Mouse (Mus musculus) lung, adult 2 months (tissue): ENCODE data around the gene Hbb-bh1.

Experiments
- CTCF ChIP-seq: fragments of 200-500 bp; IDR thresholded peaks from 2 replicates; pipeline ENCODE4 v1.5.1; 2011; ENCODE audit warnings: mild to moderate bottlenecking, low read length, control low read depth; ENCODE audit not compliant: insufficient read depth
- POLR2A ChIP-seq: fragments of 200-500 bp; IDR thresholded peaks from 2 replicates; pipeline ENCODE4 v1.6.1; 2011; ENCODE audit warnings: low read depth, mild to moderate bottlenecking, control low read depth, low read length, borderline replicate concordance; ENCODE audit errors: extremely low read depth

- TF ChIP-seq CTCF (no peak), POLR2A (no peak)
Measured at GRCm38 (mm10) chr7:103886152-103886551, 43.2 kb upstream of the Hbb-bh1 start, which contains the start of gene Olfr66.
